Mouse (Mus musculus): ENCODE data around the gene Tmem191c.
"Not testable (repeated sequence)": the region's sequence is repeated elsewhere in the genome, so short reads cannot be mapped to it uniquely, and the experiment has no call there.

Gene Tmem191c

GRCm38 (mm10) chr16:17275721-17276120 is at the start of gene Tmem191c:
Tmem191c (plus strand) TSS chr16:17276077.
- DNase-seq (ENCODE audit: inconsistent age in 2 of 2, low spot score in 1 of 2): no peak

GRCm38 (mm10) chr16:17226496-17226895 is 49.4 kb upstream of the Tmem191c start:
- DNase-seq (ENCODE audit: inconsistent age in 2 of 2, low spot score in 1 of 2): no peak

- DNase-seq (ENCODE audit: inconsistent age in 2 of 2, low spot score in 1 of 2): not testable (repeated sequence)
These were observed 44.4 kb upstream of the Tmem191c start for GRCm38 (mm10) chr16:17231523-17231922.

GRCm38 (mm10) chr16:17232794-17233701 is 42.8 kb upstream of the Tmem191c start, which contains the start of gene Hic2:
Hic2 (plus strand) TSS chr16:17233572.
- peak; percentile 97 to 98 for DNase-seq (ENCODE audit: inconsistent age in 2 of 2, low spot score in 1 of 2)

- peak; percentile 48 to 77 for DNase-seq (ENCODE audit: inconsistent age in 2 of 2, low spot score in 1 of 2)
These were observed 42.0 kb upstream of the Tmem191c start for GRCm38 (mm10) chr16:17233702-17234498.

- DNase-seq (ENCODE audit: inconsistent age in 2 of 2, low spot score in 1 of 2): peak in 1 of 2 experiments; percentile 68
These were observed 41.4 kb upstream of the Tmem191c start for GRCm38 (mm10) chr16:17234499-17234895.

- DNase-seq (ENCODE audit: inconsistent age in 2 of 2, low spot score in 1 of 2): peak in 1 of 2 experiments; percentile 66
These were observed 40.8 kb upstream of the Tmem191c start for GRCm38 (mm10) chr16:17234916-17235665.

- no peak for DNase-seq (ENCODE audit: inconsistent age in 2 of 2, low spot score in 1 of 2)
These were observed 38.2 kb upstream of the Tmem191c start for GRCm38 (mm10) chr16:17237634-17238033.

- no peak for DNase-seq (ENCODE audit: inconsistent age in 2 of 2, low spot score in 1 of 2)
These were observed 36.5 kb upstream of the Tmem191c start for GRCm38 (mm10) chr16:17239409-17239808.

- DNase-seq (ENCODE audit: inconsistent age in 2 of 2, low spot score in 1 of 2): no peak
These were observed 32.1 kb upstream of the Tmem191c start for GRCm38 (mm10) chr16:17243731-17244130.

GRCm38 (mm10) chr16:17244996-17245395 is 30.9 kb upstream of the Tmem191c start:
- DNase-seq (ENCODE audit: inconsistent age in 2 of 2, low spot score in 1 of 2): no peak

- peak in 1 of 2 experiments; percentile 58 for DNase-seq (ENCODE audit: inconsistent age in 2 of 2, low spot score in 1 of 2)
These were observed 28.1 kb upstream of the Tmem191c start for GRCm38 (mm10) chr16:17247727-17248126.

GRCm38 (mm10) chr16:17249135-17249534 is 26.7 kb upstream of the Tmem191c start:
- peak; percentile 76 to 89 for DNase-seq (ENCODE audit: inconsistent age in 2 of 2, low spot score in 1 of 2)

- DNase-seq (ENCODE audit: inconsistent age in 2 of 2, low spot score in 1 of 2): peak; percentile 74 to 95
These were observed 24.3 kb upstream of the Tmem191c start for GRCm38 (mm10) chr16:17251539-17251938.

- no peak for DNase-seq (ENCODE audit: inconsistent age in 2 of 2, low spot score in 1 of 2)
These were observed 23.7 kb upstream of the Tmem191c start for GRCm38 (mm10) chr16:17252086-17252726.

- DNase-seq (ENCODE audit: inconsistent age in 2 of 2, low spot score in 1 of 2): no peak
These were observed 23.0 kb upstream of the Tmem191c start for GRCm38 (mm10) chr16:17252841-17253240.

- DNase-seq (ENCODE audit: inconsistent age in 2 of 2, low spot score in 1 of 2): no peak
These were observed 21.8 kb upstream of the Tmem191c start for GRCm38 (mm10) chr16:17254005-17254597.

GRCm38 (mm10) chr16:17255270-17255669 is 20.6 kb upstream of the Tmem191c start:
- no peak for DNase-seq (ENCODE audit: inconsistent age in 2 of 2, low spot score in 1 of 2)

- DNase-seq (ENCODE audit: inconsistent age in 2 of 2, low spot score in 1 of 2): peak in 1 of 2 experiments; percentile 52
These were observed 18.5 kb upstream of the Tmem191c start for GRCm38 (mm10) chr16:17257359-17257821.

- no peak for DNase-seq (ENCODE audit: inconsistent age in 2 of 2, low spot score in 1 of 2)
These were observed 17.0 kb upstream of the Tmem191c start for GRCm38 (mm10) chr16:17258917-17259316.

Data from adrenal gland, adult (tissue).